Mouse (Mus musculus) thymus, adult 18-20 months (tissue): ENCODE measurements around the gene Zfp109.

Experiments used
- DNase-seq, 2 experiments: peaks; one replicate each; pipeline ENCODE4 v3.0.0; 2022; ENCODE audit warnings: mixed read lengths in 2 of 2

The Zfp109 gene

DNA sequence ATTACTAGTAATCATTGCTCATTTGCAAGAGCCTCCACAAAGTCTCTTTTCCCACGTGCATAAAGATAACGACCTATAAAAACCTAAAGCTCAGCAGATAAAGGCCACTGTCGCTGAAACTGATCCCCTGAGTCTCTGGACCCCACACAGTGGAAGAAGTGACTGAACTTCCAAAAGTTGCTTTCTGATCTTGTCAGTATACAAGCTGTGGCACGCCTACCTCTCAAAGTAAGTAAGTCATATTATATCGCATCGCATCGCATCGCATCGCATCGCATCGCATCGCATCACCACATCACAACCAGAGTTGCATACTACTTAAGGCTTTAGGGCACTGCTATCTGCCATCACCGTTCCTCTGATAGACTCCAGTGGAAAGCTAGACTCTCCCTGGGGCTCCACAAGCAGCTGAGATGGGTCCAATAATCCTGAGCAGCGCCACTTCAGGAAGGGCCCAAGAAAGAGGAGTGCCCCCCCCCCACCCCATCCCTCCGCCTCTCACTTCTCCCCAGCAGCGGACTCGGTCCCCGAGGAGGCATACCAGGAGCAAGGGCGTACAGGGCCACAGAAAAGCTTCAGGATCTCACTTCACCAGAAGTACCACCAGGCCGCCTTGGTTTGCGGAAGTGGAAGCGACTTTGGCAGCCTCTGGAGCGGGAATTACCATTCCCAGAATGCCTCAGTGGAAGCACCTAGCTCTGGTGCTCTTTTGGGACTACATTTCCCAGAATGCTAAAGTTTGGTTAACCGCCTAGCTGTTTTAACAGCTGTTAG, 29.7 kb downstream of the Zfp109 start:
- no peak for DNase-seq

DNA sequence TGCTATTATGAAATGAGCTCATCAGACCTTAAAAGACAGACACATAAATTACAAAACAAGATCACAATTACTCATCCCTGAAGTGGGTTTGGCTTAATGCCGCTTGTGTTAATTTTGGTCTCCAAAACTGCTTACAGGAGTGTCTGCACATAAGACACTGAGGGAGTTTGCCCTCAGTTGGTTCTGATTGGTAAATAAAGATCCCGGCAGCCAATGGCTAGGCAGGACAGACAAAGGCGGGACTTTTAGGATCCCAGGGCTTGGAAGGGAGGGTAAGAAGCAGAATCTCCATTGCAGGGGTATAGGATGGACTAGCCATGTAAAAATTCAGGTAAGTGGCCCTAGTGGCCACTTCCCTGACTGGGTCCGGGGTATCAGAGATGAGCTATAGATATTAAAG, 40.4 kb downstream of the Zfp109 start:
- no peak for DNase-seq

DNA sequence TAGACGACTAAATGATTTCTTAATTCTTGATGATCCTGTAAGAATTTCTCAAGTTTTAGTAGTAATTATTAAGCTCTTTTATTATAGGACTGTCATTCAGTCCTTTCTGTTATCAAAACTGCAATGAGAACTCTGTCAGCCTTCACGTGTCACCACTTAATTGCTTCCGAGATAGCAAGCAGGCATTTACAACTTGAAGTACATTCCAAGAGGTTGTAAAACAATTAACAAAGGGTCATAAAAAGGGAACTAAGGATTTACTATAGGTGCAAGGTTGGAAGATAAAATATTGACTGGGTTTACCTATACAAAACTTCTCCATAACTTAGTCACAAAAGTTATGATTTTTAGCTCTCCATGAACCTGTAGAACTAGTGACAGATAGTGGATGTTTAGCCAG, 44.2 kb downstream of the Zfp109 start:
- DNase-seq: no peak

DNA sequence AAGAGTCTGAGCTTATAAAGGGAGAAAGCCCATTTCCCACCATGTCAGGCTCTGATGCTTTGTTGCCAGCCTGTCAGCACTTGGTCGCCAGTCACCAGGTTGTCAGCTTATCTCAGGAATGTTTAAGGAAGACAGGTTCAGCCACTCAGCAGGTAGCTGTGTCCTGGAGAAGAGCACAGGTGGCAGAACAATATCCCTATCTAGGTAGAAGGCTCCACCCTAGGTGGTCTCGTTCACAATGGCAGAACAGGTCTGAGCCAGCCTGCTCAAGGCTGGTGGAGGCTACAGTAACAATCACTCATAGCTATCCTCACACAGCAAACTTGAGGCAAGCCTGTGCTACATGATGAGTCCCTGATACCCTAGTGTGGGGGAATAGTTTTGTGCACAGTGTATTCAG, 46.0 kb downstream of the Zfp109 start:
- no peak for DNase-seq

GRCm38 (mm10) chr7:24189571-24189944, 47.8 kb downstream of the Zfp109 start:
- no peak for DNase-seq

DNA sequence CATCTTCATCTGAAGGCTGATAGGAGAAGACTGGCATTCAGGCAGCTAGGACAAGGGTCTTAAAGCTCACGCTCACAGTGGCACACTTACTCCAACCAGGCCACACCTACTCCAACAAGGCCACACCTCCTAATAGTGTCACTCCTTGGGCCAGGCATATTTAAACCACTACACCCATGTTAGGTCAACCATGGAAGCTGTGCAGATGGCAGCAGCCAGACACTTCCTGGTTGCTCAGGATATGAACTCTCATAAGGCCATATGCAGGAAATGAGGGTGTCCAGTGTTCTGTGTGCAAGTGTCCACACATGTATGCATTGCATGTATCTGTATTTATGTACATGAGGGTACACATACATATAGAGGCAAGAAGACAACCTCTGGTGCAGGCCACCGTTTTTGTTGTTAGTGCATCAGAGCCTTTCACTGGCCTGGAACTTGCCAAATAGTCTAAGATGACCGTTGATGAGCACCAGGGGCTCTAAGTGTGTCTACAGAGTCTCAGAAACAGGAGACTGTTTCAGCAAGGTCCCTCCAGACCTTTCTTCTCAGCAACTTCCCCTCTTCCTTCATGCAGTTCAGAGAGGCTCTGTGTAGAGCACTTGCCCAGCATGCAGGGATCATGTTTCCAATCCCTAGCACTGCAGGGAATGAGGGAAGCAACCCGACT, 48.3 kb downstream of the Zfp109 start:
- no peak for DNase-seq

DNA sequence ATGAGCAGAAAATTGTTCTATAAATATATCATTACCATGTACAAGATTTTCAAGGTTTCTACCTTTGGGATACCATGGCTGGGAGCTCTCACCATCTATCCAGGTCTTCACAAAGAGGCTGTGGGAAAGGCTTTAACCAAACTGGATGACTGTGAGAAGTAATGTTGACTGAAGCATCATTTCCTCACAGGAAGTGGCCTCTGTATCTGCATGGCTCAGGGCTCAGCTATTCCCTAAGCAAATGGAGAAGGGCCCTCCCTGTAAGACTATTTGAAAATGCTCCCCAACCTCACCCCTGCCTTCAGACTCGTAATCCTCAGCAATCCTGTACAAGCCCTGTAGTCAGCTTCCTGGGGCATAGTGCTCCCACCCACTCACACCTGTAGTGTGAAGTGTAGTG, 49.7 kb downstream of the Zfp109 start:
- DNase-seq: no peak
